Mouse (Mus musculus) stomach, embryonic 14.5 days (tissue): ENCODE results near the gene Ifitm7. TPM values are rescaled to one million over a fixed set of nuclear protein-coding genes. Genes with fewer than 3 reads are reported as not detected.

Source experiments
- ATAC-seq: fragments of 200-750 bp; cut with Nextera tagmentation; 2 replicates; pipeline ENCODE4 v1.8.0; 2017; ENCODE audit warnings: low read depth, moderate TSS enrichment; ENCODE audit not compliant: insufficient number of reproducible peaks, insufficient read depth, low FRiP score
- H3K27ac ChIP-seq: fragments of 300-500 bp; sonication (generic); 2 replicates; pipeline ENCODE4 v1.5.1; 2014; ENCODE audit warnings: mild to moderate bottlenecking, low read length, moderate library complexity, mixed read lengths
- H3K27me3 ChIP-seq: fragments of 300-500 bp; sonication (generic); 2 replicates; pipeline ENCODE4 v1.6.1; 2014; ENCODE audit warnings: low read length, control low read depth, mixed read lengths; ENCODE audit not compliant: control insufficient read depth, insufficient read depth
- H3K36me3 ChIP-seq: fragments of 300-500 bp; sonication (generic); 2 replicates; pipeline ENCODE4 v1.6.1; 2014; ENCODE audit warnings: mild to moderate bottlenecking, control low read depth, low read length, moderate library complexity, mixed read lengths; ENCODE audit not compliant: control insufficient read depth, insufficient read depth
- H3K4me1 ChIP-seq: fragments of 300-500 bp; sonication (generic); 2 replicates; pipeline ENCODE4 v1.6.1; 2014; ENCODE audit warnings: low read length, control low read depth, mixed read lengths; ENCODE audit not compliant: control insufficient read depth, insufficient read depth
- H3K4me2 ChIP-seq: fragments of 300-500 bp; sonication (generic); replicated peaks from 2 replicates; pipeline ENCODE4 v1.6.1; 2014; ENCODE audit warnings: low read depth, low read length, control low read depth
- H3K4me3 ChIP-seq: fragments of 300-500 bp; sonication (generic); 2 replicates; pipeline ENCODE4 v1.5.1; 2014; ENCODE audit warnings: low read depth, low read length, control low read depth
- H3K9ac ChIP-seq: fragments of 300-500 bp; sonication (generic); replicated peaks from 2 replicates; pipeline ENCODE4 v1.6.1; 2014; ENCODE audit warnings: low read depth, mild to moderate bottlenecking, control low read depth, low read length, moderate library complexity, mixed read lengths
- H3K9me3 ChIP-seq: fragments of 300-500 bp; sonication (generic); 2 replicates; pipeline ENCODE4 v1.6.1; 2016; ENCODE audit warnings: low read depth, low read length, control low read depth; ENCODE audit not compliant: control insufficient read depth
- WGBS: fragments of 180-500 bp; shearing (Covaris S2); extraction: QIAGEN DNeasy Blood & Tissue Kit; methylation state at CpG from one replicate; pipeline ENCODE4 v1.1.7; 2014; 5-methylcytosine and 5-hydroxymethylcytosine counted together
- polyA plus RNA-seq: library from polyadenylated mRNA; unstranded; fragments of >200 nt; fragmentation: Nextera tagmentation; extraction: Ambion mirVana; gene quantifications from 2 replicates; pipeline ENCODE4 v1.2.1, GENCODE M21; 2014

Ifitm7 gene
- polyA plus RNA-seq, 1 experiment from 2014 or later = not detected

DNA sequence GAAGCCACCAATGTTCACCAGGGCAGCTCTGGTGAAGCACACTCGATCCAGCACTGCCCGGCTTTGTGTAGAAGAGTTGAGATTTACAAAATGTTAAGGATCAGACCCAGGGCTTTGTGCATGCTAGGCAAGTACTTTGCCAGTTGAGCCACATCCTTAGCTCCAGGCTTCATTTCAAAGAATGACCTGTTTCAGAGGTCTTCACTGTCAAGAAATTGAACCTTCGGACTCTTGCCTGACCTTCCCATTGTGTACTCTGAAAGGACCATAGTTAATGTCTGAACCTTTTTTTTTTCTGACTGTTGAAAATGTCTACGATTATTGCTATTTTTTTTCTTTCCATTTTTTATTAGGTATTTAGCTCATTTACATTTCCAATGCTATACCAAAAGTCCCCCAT, 23.3 kb upstream of the Ifitm7 start:
- no peak overlapping the region for H3K9ac ChIP-seq
- ATAC-seq = no peak
- no peak overlapping the region for H3K27ac ChIP-seq
- 89% methylated on average over 4 of the region's 4 CpGs for WGBS
- H3K27me3 ChIP-seq = no peaks in the 10 kb centered on the region
- H3K36me3 ChIP-seq = no peaks in the 10 kb centered on the region
- no peak overlapping the region for H3K4me2 ChIP-seq
- no peak overlapping the region for H3K4me3 ChIP-seq
- H3K9me3 ChIP-seq = no peaks in the 10 kb centered on the region
- no peaks in the 10 kb centered on the region for H3K4me1 ChIP-seq

DNA sequence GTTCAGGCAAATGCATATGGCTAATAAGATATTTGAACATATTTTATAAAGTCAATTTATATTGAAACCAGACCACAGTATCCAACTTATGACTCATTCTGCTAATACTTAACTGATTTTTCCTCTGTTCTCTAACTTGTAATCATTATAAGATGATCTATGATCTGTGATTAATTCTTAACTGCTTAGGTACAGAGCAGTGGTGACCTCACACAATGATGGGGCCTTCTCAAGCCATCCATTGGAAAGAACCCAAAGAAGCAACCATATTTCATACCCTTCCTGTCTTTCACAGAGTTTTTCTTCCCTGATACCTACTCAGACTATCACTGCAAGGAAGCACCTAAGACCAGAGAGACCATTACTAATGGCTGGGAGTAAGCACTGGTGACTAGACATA, 22.0 kb upstream of the Ifitm7 start:
- Histone ChIP-seq H3K36me3 (no peaks in the 10 kb centered on the region), H3K27ac (no peak overlapping the region), H3K9me3 (no peaks in the 10 kb centered on the region), H3K4me1 (no peaks in the 10 kb centered on the region), H3K27me3 (no peaks in the 10 kb centered on the region), H3K9ac (no peak overlapping the region), H3K4me2 (no peak overlapping the region), H3K4me3 (no peak overlapping the region)
- ATAC-seq = no peak

DNA sequence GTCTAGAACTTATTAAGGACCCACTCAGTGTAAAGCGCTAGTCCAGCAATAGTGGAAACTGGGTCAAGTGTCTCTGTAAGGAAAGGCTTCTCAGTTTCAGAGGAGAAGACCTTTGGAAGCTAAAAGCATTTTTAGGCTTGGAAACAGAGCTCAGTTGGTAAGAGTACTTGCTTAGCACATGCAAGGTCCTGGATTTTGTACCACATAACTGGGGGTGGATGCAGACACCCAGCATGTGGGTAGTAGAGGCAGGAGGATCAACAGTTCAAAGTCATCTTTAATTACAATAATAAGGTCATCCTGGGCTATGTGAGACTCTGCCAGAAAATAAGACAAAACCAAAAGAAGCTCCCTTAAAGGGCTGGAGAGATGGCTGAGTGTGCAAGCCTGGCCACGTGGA, 21.4 kb upstream of the Ifitm7 start:
- Histone ChIP-seq H3K9me3 (no peaks in the 10 kb centered on the region), H3K9ac (no peak overlapping the region), H3K4me2 (no peak overlapping the region), H3K27me3 (no peaks in the 10 kb centered on the region), H3K4me1 (no peaks in the 10 kb centered on the region), H3K27ac (no peak overlapping the region), H3K4me3 (no peak overlapping the region), H3K36me3 (no peaks in the 10 kb centered on the region)
- ATAC-seq = no peak
- 73% methylated on average over 2 of the region's 2 CpGs for WGBS

GRCm38 (mm10) chr16:14005266-14005665, 18.6 kb upstream of the Ifitm7 start:
- Histone ChIP-seq H3K4me3 (no peak overlapping the region), H3K36me3 (no peaks in the 10 kb centered on the region), H3K9me3 (no peaks in the 10 kb centered on the region), H3K4me1 (no peaks in the 10 kb centered on the region), H3K27me3 (no peaks in the 10 kb centered on the region), H3K27ac (no peak overlapping the region; the same call in 1 of the 2 replicates), H3K9ac (no peak overlapping the region), H3K4me2 (no peak overlapping the region)
- ATAC-seq = no peak
- 82% methylated on average over 4 of the region's 4 CpGs for WGBS

DNA sequence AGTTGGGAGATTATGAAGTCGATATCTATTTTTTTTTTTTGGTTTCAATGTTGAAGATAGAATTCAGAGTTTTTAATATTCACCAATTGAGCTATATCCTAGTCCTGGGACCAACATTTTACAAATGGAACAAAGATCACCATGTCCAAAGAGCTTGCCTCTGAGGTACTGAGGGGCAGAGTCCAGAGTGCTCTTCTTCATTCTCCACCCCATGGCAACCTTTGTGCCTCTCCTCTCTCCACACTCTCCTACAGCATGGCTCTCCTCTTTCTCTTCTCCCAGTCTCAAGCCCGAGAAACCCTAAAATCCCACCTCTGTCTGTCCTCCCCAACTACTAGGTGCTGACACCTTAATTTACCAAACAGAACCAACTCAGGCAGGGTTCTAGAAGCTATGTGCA, 18.0 kb upstream of the Ifitm7 start:
- Histone ChIP-seq H3K9ac (no peak overlapping the region), H3K4me2 (no peak overlapping the region), H3K36me3 (no peaks in the 10 kb centered on the region), H3K9me3 (no peaks in the 10 kb centered on the region), H3K4me1 (no peaks in the 10 kb centered on the region), H3K27me3 (no peaks in the 10 kb centered on the region), H3K4me3 (no peak overlapping the region), H3K27ac (no peak overlapping the region; the same call in 1 of the 2 replicates)
- WGBS = 73% methylated on average over 2 of the region's 2 CpGs
- no peak for ATAC-seq

- Histone ChIP-seq H3K9ac (no peak overlapping the region), H3K9me3 (no peaks in the 10 kb centered on the region), H3K36me3 (no peaks in the 10 kb centered on the region), H3K27me3 (no peaks in the 10 kb centered on the region), H3K4me1 (no peaks in the 10 kb centered on the region), H3K4me2 (no peak overlapping the region), H3K4me3 (no peak overlapping the region), H3K27ac (peak overlapping the region; percentile 40; the same call in 1 of the 2 replicates)
- WGBS = 22% methylated on average over 3 of the region's 3 CpGs
- peak; percentile 86 for ATAC-seq
Measured at GRCm38 (mm10) chr16:14004170-14004569, 17.5 kb upstream of the Ifitm7 start.

GRCm38 (mm10) chr16:14003386-14004130, 16.9 kb upstream of the Ifitm7 start:
- Histone ChIP-seq H3K27ac (peak overlapping the region; percentile 40; the same call in 1 of the 2 replicates), H3K27me3 (no peaks in the 10 kb centered on the region), H3K4me1 (no peaks in the 10 kb centered on the region), H3K9me3 (no peaks in the 10 kb centered on the region), H3K4me3 (no peak overlapping the region), H3K9ac (no peak overlapping the region), H3K36me3 (no peaks in the 10 kb centered on the region), H3K4me2 (no peak overlapping the region)
- WGBS = 53% methylated on average over 8 of the region's 8 CpGs
- peak; percentile 61 for ATAC-seq

- Histone ChIP-seq H3K4me1 (no peaks in the 10 kb centered on the region), H3K27ac (no peak overlapping the region), H3K4me3 (no peak overlapping the region), H3K9ac (no peak overlapping the region), H3K27me3 (no peaks in the 10 kb centered on the region), H3K36me3 (no peaks in the 10 kb centered on the region), H3K9me3 (no peaks in the 10 kb centered on the region), H3K4me2 (no peak overlapping the region)
- ATAC-seq = no peak
- WGBS = 98% methylated on average over 1 of the region's 1 CpGs
Measured at GRCm38 (mm10) chr16:13994502-13994901, 7.8 kb upstream of the Ifitm7 start.

- ATAC-seq = no peak
- Histone ChIP-seq H3K4me3 (no peak overlapping the region), H3K9me3 (no peaks in the 10 kb centered on the region), H3K27ac (no peak overlapping the region), H3K9ac (no peak overlapping the region), H3K27me3 (no peaks in the 10 kb centered on the region), H3K4me2 (no peak overlapping the region), H3K36me3 (no peaks in the 10 kb centered on the region), H3K4me1 (no peaks in the 10 kb centered on the region)
- 81% methylated on average over 1 of the region's 1 CpGs for WGBS
Measured at GRCm38 (mm10) chr16:13994076-13994475, 7.4 kb upstream of the Ifitm7 start.
